Mouse (Mus musculus) small intestine, adult 2 months (tissue): ENCODE data around the gene Gm21954. TPM values are rescaled to one million over a fixed set of nuclear protein-coding genes. Genes with fewer than 3 reads are reported as not detected.

Experiments used
- H3K27ac ChIP-seq: fragments of 200-500 bp; 2 replicates; pipeline ENCODE4 v1.5.1; 2012; ENCODE audit warnings: low read depth, low read length, control low read depth, inconsistent platforms; ENCODE audit not compliant: insufficient read depth
- H3K27me3 ChIP-seq: fragments of 200-500 bp; 2 replicates; pipeline ENCODE4 v1.6.1; 2012; ENCODE audit warnings: mild to moderate bottlenecking, moderate library complexity, low read length, inconsistent platforms; ENCODE audit not compliant: control insufficient read depth, insufficient read depth
- H3K36me3 ChIP-seq: fragments of 200-500 bp; 2 replicates; pipeline ENCODE4 v1.6.1; 2012; ENCODE audit warnings: mild to moderate bottlenecking, low read length, control low read depth, inconsistent platforms; ENCODE audit not compliant: control insufficient read depth, insufficient read depth
- H3K4me1 ChIP-seq: fragments of 200-500 bp; 2 replicates; pipeline ENCODE4 v1.6.1; 2012; ENCODE audit warnings: low read length, inconsistent platforms, mixed read lengths; ENCODE audit not compliant: control insufficient read depth, insufficient read depth, insufficient read length
- H3K4me3 ChIP-seq: fragments of 200-500 bp; 2 replicates; pipeline ENCODE4 v1.5.1; 2012; ENCODE audit warnings: low read depth, mild to moderate bottlenecking, control low read depth, inconsistent platforms, low read length, moderate library complexity
- CTCF ChIP-seq: fragments of 200-500 bp; IDR thresholded peaks from 2 replicates; pipeline ENCODE4 v1.5.1; 2012; ENCODE audit warnings: low read depth, mild to moderate bottlenecking, control low read depth, inconsistent platforms, low read length, moderate library complexity, mixed read lengths; ENCODE audit not compliant: insufficient replicate concordance, insufficient read length; ENCODE audit errors: extremely low read depth
- POLR2A ChIP-seq: fragments of 200-500 bp; IDR thresholded peaks from 2 replicates; pipeline ENCODE4 v1.6.1; 2012; ENCODE audit warnings: low read depth, mild to moderate bottlenecking, control low read depth, inconsistent platforms, low read length, moderate library complexity
- WGBS: fragments of 180-500 bp; shearing (Covaris S2); methylation state at CpG from one replicate; pipeline ENCODE4 v1.1.7; 2018; 5-methylcytosine and 5-hydroxymethylcytosine counted together
- polyA plus RNA-seq: library from polyadenylated mRNA; depleted of rRNA; stranded (reverse); fragments of >200 nt; gene quantifications from 2 replicates; pipeline ENCODE4 v1.2.3, GENCODE M21; 2012

The Gm21954 gene
- polyA plus RNA-seq, 1 experiment = not detected

- no peaks in the 10 kb centered on the region for H3K4me1 ChIP-seq
- no peaks in the 10 kb centered on the region for H3K36me3 ChIP-seq
- H3K27ac ChIP-seq = no peak overlapping the region
- TF ChIP-seq POLR2A = no peak
- no peak for TF ChIP-seq CTCF
- no peaks in the 10 kb centered on the region for H3K27me3 ChIP-seq
- WGBS = 79% methylated on average over 5 of the region's 5 CpGs
- no peak overlapping the region for H3K4me3 ChIP-seq
These were observed 24.2 kb downstream of the Gm21954 start for GRCm38 (mm10) chr3:55447486-55448460.

- TF ChIP-seq CTCF (no peak), POLR2A (no peak)
- Histone ChIP-seq H3K36me3 (no peaks in the 10 kb centered on the region), H3K4me1 (no peaks in the 10 kb centered on the region), H3K27me3 (no peaks in the 10 kb centered on the region), H3K4me3 (no peak overlapping the region), H3K27ac (no peak overlapping the region)
- 79% methylated on average over 7 of the region's 7 CpGs for WGBS
These were observed 25.3 kb downstream of the Gm21954 start for GRCm38 (mm10) chr3:55446681-55447080.

- Histone ChIP-seq H3K27ac (no peak overlapping the region), H3K36me3 (no peaks in the 10 kb centered on the region), H3K4me1 (no peaks in the 10 kb centered on the region), H3K27me3 (no peaks in the 10 kb centered on the region), H3K4me3 (no peak overlapping the region)
- 75% methylated on average over 2 of the region's 2 CpGs for WGBS
- TF ChIP-seq CTCF = no peak
- TF ChIP-seq POLR2A = no peak
These were observed 28.3 kb downstream of the Gm21954 start for GRCm38 (mm10) chr3:55443725-55444124.

- TF ChIP-seq POLR2A (no peak), CTCF (no peak)
- no peaks in the 10 kb centered on the region for H3K36me3 ChIP-seq
- no peaks in the 10 kb centered on the region for H3K27me3 ChIP-seq
- H3K4me3 ChIP-seq = no peak overlapping the region
- H3K4me1 ChIP-seq = no peaks in the 10 kb centered on the region
- 77% methylated on average over 8 of the region's 8 CpGs for WGBS
- H3K27ac ChIP-seq = no peak overlapping the region
These were observed 28.7 kb downstream of the Gm21954 start for GRCm38 (mm10) chr3:55443271-55443670.

- Histone ChIP-seq H3K4me3 (no peak overlapping the region), H3K4me1 (no peaks in the 10 kb centered on the region), H3K27ac (no peak overlapping the region), H3K27me3 (no peaks in the 10 kb centered on the region), H3K36me3 (no peaks in the 10 kb centered on the region)
- WGBS = 68% methylated on average over 11 of the region's 11 CpGs
- TF ChIP-seq POLR2A (no peak), CTCF (no peak)
These were observed 29.9 kb downstream of the Gm21954 start for GRCm38 (mm10) chr3:55442012-55442645.

GRCm38 (mm10) chr3:55440342-55440741, 31.7 kb downstream of the Gm21954 start:
- H3K36me3 ChIP-seq = no peaks in the 10 kb centered on the region
- no peak for TF ChIP-seq POLR2A
- no peak for TF ChIP-seq CTCF
- no peaks in the 10 kb centered on the region for H3K4me1 ChIP-seq
- no peak overlapping the region for H3K4me3 ChIP-seq
- H3K27ac ChIP-seq = no peak overlapping the region
- WGBS = 68% methylated on average over 8 of the region's 8 CpGs
- H3K27me3 ChIP-seq = no peaks in the 10 kb centered on the region

GRCm38 (mm10) chr3:55438824-55439446, 33.1 kb downstream of the Gm21954 start:
- TF ChIP-seq CTCF = no peak
- no peak for TF ChIP-seq POLR2A

More at GRCm38 (mm10) chr3:55438824-55439446, 33.1 kb downstream of the Gm21954 start:
- Histone ChIP-seq H3K4me1 (no peaks in the 10 kb centered on the region), H3K27me3 (no peaks in the 10 kb centered on the region), H3K4me3 (no peak overlapping the region), H3K27ac (no peak overlapping the region), H3K36me3 (no peaks in the 10 kb centered on the region)
- 68% methylated on average over 7 of the region's 7 CpGs for WGBS
